Mouse (Mus musculus): ENCODE measurements at regions not wholly inside any gene's neighbourhood (a gene's known extent, or its start where the extent isn't known, plus 50 kb on each side); places are given as distances from the start of the nearest gene placed in this dataset.

DNA sequence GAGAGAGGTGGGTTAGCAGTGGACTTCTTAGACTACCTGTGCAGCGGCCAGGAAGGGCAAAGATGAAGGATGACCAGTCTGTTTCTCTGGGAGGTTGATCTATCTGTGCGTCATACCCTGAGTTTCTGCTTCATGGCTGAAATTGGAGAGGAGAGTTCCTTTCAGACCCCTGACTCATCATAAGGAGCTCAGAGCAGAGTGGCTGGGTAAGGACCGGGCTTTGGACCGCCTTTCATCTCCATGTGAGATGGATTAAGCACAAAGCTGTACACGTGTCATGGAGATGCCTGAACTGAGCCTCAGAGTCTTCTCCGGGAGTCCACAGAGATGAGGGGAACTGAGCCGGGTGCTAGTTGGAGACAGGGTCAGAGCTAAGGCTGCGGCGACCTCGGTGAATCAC is 80.7 kb upstream of the Gm9887 start:
- no peak for DNase-seq (ENCODE audit: low spot score)

DNA sequence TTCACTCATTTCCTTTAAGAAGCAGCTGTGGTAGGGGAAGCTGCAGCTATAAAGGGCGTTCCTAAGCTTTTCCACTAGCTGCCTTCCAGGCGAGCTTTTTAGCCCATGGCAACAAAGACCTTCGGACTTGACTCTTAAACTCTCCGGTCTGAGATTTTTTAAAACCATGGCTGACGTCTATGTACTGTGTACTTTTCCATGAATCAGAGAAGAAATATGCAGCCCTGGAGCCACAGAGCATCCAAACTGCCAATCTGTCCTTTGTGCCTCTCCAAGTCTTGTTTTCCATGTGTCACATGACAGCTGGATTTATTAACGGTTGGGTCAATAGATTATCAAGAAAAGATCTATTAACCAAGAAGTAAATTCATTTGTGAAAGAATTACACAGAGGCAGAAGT is 78.9 kb upstream of the Gm9887 start:
- no peak for DNase-seq (ENCODE audit: low spot score)

DNA sequence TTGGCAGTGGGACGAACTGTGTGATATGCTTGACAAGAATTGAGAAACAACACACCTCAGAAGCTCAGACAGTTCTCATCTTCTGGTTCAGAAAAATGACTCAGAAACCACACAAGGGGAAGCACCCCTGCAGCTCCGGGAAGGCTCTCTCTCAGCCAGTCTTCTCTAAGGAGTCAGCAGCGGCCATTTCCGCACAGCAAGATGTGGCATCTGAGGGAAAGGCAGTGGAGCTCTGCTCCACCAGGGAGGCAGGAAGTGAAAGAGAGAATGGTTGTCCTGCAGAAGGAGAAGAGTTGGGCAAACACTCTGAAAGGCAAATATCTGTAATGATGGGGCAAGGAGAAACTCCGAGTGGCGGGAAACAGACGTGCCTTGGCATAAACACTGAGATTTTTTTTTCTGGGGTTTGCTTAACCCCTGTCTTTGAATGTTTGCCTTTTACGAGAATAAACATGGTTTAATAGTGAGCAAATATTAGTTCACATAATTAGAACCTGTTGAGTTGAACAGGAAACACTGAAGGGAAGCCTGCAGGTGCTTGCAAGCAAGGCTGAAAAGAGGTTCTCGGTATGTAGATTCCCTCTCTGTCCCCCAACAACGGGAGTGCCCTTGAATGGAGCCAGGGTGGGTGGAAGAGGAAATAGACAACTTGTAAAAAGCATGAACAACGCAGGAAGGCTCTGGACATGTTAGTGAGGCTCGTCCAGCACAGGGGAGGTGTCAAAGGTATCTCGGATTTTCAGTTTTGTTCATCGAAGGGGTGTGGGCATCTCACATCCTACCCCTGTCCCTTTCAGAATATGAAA is 75.9 kb upstream of the Gm9887 start:
- peak; percentile 51 for DNase-seq (ENCODE audit: low spot score)

- peak; percentile 64 for DNase-seq (ENCODE audit: low spot score)
These were observed 75.1 kb upstream of the Gm9887 start for GRCm38 (mm10) chr12:69447322-69447827.

- peak; percentile 93 for DNase-seq (ENCODE audit: low spot score)
These were observed 74.4 kb upstream of the Gm9887 start for GRCm38 (mm10) chr12:69446468-69447321.

GRCm38 (mm10) chr12:69446085-69446467 is 73.8 kb upstream of the Gm9887 start:
- DNase-seq (ENCODE audit: low spot score) = peak; percentile 66

GRCm38 (mm10) chr12:69442321-69442720 is 70.1 kb upstream of the Gm9887 start:
- DNase-seq (ENCODE audit: low spot score) = peak; percentile 54

DNA sequence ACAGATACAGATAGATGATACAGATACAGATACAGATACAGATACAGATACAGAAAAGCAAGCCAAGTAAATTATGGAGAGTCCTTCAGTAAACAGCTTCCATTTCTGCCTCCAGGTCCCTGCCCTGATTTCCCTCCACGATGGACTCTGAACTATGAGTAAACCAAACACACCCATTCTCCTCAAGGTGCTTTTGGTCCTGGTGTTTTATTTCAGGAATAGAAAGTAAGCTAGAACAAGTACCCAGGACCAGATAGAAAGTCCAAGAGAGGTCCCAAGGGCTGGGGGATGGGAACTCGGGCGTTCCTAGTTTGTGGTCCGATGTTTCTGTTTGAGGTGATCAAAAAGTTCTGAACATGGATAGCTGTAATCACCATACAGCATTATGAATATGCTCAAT is 69.5 kb upstream of the Gm9887 start:
- no peak for DNase-seq (ENCODE audit: low spot score)

DNA sequence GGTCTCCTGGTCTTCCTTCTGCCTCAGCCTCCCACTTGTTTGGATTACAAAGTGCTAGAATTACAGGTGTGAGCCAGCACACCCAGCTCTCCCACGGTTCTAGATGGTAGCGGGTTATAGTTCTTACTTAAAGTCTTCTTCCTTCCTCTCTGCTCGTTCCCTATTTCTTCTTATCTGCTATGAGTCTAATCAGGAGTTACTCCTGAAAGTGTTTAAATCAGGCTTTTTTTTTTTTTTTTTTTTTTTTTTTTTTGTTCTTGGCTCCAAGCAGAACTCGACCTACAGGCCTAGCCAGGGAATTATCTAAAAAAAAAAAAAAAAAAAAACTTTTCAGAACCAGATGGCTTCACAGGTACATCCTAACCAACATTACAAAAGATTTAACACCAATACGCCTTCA is 66.0 kb upstream of the Gm9887 start:
- DNase-seq (ENCODE audit: low spot score) = no peak

DNA sequence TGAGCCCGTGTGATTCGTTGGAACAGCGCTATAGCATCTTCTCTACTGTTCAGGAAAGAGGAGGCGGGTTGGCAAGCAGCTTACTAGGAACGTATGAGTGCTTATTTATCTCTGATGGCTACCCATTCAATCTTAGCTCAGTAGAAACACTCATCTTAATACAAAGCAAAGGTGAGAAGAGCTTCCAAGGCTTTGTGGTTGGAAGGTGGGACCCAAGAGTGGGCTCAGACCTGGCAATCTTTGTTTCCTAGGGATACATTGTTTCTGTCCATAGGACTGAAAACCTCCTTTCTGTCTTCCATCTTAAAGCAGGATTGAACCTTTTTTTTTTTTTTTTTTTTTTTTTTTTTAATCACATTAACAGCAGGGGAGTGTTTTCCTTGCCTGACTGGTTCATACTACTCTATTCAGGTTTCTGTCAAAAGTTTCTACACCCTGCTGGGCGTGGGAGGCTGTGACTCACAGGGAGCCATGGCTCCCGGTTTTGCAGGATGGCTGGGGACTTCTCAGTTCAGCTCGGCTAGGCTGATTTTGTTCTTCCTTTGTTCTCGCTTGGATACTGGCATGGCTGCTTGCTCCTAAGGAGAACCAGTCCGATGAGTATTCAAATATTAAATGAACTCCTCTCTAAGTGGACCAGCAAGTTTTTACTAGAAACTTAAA is 64.7 kb upstream of the Gm9887 start:
- DNase-seq (ENCODE audit: low spot score) = peak; percentile 49

GRCm38 (mm10) chr12:69434315-69434714 is 62.1 kb upstream of the Gm9887 start:
- no peak for DNase-seq (ENCODE audit: low spot score)

DNA sequence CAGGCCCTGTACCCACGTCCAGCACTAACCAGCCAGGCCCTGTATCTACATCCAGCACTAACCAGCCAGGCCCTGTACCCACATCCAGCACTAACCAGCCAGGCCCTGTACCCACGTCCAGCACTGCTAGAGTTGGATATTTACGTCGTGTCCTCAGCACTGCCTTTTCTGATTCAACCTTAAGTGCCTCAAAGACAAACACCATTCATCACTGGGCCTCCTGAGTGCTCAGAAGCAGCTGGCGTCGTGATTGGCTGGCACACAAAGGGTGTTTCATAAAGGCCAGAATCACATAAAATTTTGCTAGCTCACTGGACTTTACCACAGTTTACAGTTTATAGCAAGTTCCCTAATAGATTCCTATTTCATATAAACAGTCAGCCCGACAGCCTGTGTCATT is 59.8 kb upstream of the Gm9887 start:
- no peak for DNase-seq (ENCODE audit: low spot score)

DNA sequence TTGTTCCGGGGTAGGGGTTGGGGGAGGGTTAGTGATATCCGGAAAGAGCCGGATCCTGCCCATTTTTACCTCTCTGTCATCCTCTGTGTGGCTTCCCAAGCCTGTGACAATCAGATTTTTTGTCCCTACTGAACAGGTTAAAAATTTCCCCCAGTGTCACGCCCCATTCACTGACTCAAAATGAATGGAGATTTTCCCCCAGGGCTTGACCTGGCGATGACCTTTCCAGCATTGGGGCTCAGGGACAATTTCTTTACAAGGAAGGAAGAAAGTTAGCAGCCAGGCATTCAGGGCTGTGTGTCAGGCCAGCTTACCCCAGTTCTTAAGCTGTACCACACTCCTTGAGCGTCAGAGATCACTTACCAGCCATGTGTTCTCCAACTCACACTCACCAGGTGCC is 55.9 kb upstream of the Gm9887 start:
- no peak for DNase-seq (ENCODE audit: low spot score)

DNA sequence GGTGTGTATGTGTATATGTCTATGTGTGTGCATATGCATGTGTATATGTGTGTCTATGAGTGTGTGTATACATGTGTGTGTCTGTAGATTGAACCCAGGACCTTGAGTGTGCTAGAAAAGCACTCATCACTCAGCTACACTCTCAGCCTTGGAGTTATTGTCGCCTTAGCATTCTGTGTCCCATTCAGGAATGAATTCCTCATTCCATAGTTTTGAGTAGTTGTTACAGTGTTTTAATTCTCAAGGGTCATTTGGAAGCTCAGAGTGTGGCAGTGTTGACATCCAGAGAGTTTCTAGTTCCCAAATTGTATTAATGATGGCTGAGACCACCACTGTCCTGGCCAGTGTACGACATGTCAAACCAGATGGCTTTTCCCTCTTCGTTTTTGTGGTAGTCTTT is 53.4 kb upstream of the Gm9887 start:
- DNase-seq (ENCODE audit: low spot score) = no peak

DNA sequence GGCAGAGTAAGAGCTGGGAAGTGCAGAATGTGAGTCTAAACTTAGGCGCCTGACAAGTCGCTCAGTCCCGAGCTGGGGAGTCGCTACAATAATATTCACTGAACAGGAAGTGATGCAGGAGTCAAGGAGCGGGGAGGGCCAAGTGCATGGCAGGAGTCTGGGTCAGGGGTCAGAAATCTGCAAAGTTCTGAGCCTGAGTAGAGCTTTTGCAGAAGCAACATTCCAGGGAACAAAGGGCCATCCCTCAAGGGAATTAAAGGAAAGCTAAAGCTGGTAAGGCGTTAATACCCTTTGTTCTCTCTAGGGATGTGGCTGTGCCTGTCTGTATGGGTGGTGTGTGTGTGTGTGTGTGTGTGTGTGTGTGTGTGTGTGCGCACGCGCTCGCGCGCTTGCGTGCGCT is 52.7 kb upstream of the Gm9887 start:
- DNase-seq (ENCODE audit: low spot score) = no peak

Measured in MN1 (cell line).